Mouse (Mus musculus) gastrocnemius, adult 18-20 months (tissue): ENCODE results near the gene Taf8. TPM values are rescaled to one million over a fixed set of nuclear protein-coding genes. Genes with fewer than 3 reads are reported as not detected.

Experiments used
- DNase-seq: peaks from one replicate; pipeline ENCODE4 v3.0.0; 2021; ENCODE audit warnings: low spot score
- total RNA-seq, 2 experiments: library from RNA; stranded (reverse); gene quantifications; 2 replicates each; pipeline ENCODE4 v1.2.3; 2021

The Taf8 gene
- total RNA-seq, 2 experiments from 2014 or later = 9.2 to 12.1 TPM

- DNase-seq = no peak
These were observed 65.8 kb downstream of the Taf8 start, which contains the start of gene AI661453 for GRCm38 (mm10) chr17:47436156-47436906. AI661453 (plus strand) TSS chr17:47436615.

Other genes starting within 250 kb of the Taf8 start
- 10 to 100 TPM; 32.9 to 34.1 TPM for gene Mrps10, start 133.4 kb downstream of the Taf8 start, total RNA-seq
- under 1 TPM; 0.36 to 0.41 TPM for gene Guca1b, start 116.9 kb downstream of the Taf8 start, total RNA-seq
- not detected for gene Guca1a, start 101.7 kb downstream of the Taf8 start, total RNA-seq
- under 1 TPM; 0.39 to 0.64 TPM for gene AI661453, start 65.7 kb downstream of the Taf8 start, total RNA-seq
- not detected for gene 1700001C19Rik, start 64.9 kb downstream of the Taf8 start, total RNA-seq
- gene Ccnd3, start 2.8 kb upstream of the Taf8 start, total RNA-seq = 10 to 100 TPM; 18.5 to 20.1 TPM
- 10 to 100 TPM; 13.9 to 15.3 TPM for gene Bysl, start 109.2 kb upstream of the Taf8 start, total RNA-seq
- gene Med20, start 109.3 kb upstream of the Taf8 start, total RNA-seq = 10 to 100 TPM; 14.7 to 15.4 TPM
- gene Gm20517, start 109.3 kb upstream of the Taf8 start, total RNA-seq = 1 to 10 TPM; 1.6 to 2.6 TPM
- 1 to 10 TPM; 3.0 to 3.5 TPM for gene Usp49, start 128.4 kb upstream of the Taf8 start, total RNA-seq
- 100 to 1,000 TPM; 121 to 123 TPM for gene Tomm6, start 186.1 kb upstream of the Taf8 start, total RNA-seq
- gene Frs3, start 186.7 kb upstream of the Taf8 start, total RNA-seq = 1 to 10 TPM; 6.8 to 7.2 TPM
- gene Gm21981, start 192.2 kb upstream of the Taf8 start, total RNA-seq = under 1 TPM; 0.28 to 0.59 TPM
- gene Prickle4, start 192.4 kb upstream of the Taf8 start, total RNA-seq = 1 to 10 TPM; 2.3 to 2.6 TPM
- gene Pgc, start 224.6 kb upstream of the Taf8 start, total RNA-seq = not detected
- 100 to 1,000 TPM in 1 of 2 experiments, 10 to 100 TPM in 1; 93.6 to 108 TPM for gene Tfeb, start 234.7 kb upstream of the Taf8 start, total RNA-seq